11 mouse cellular contexts compared by ENCODE assay signal in the genomic region with DNA sequence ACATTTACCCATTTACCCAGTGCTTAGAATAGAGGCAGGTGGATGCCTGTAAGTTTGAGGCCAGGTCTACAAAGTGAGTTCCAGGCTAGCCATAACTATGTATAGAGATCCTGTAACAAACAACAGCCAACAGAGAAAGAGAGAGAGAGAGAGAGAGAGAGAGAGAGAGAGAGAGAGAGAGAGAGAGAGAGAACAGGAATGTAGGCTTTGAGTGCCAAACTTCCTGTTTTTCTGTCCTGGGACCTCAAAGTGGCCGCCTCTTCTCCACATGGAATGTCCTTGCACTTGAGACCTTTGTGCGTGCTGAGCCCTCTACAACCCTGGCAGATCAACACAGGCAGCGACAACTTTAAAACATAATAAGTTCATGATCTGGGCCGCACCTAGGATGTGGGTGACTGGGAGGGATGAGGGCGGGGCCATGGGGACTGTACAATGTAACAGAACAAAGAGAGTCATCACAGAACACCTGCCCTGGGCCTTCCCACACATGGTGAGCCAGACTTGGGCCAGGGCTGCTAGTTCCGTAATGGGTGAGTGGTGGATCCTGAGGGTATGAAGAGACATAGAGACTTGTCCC. TPM values are rescaled to one million over a fixed set of nuclear protein-coding genes. Genes with fewer than 3 reads are reported as not detected.
DNase-seq lines count a peak whose midpoint lies in the region; ATAC-seq and TF ChIP-seq lines count a peak whose summit lies in the region.
"Had no signal": no experiment of that assay in that cellular context is flagged by ENCODE, and none has a peak within 500 bp of the region (broad histone marks: within the 10 kb centered on the region; RNA-seq: fewer than 3 reads in every experiment).

No protein-coding gene starts in this region.

- H3K9ac ChIP-seq in forebrain, embryonic 12.5 days, result no peak overlapping the region
- H3K9ac ChIP-seq in forebrain, postnatal 0 days, result no peak overlapping the region
- no peak overlapping the region for H3K9ac ChIP-seq in liver, embryonic 12.5 days
- H3K9ac ChIP-seq in liver, embryonic 15.5 days, result no peak overlapping the region

- no peak overlapping the region for H3K4me3 ChIP-seq in forebrain, embryonic 12.5 days (replicated peaks)
- no peak overlapping the region for H3K4me3 ChIP-seq in forebrain, postnatal 0 days (ENCODE audit: low read depth, low read length)
- no peak overlapping the region for H3K4me3 ChIP-seq in liver, embryonic 12.5 days
- no peak overlapping the region for H3K4me3 ChIP-seq in liver, embryonic 15.5 days (replicated peaks)

- peaks cover 24% of the 10 kb centered on the region for H3K27me3 ChIP-seq in forebrain, embryonic 12.5 days
- no peaks in the 10 kb centered on the region for H3K27me3 ChIP-seq in forebrain, postnatal 0 days (ENCODE audit: insufficient read depth, low read length)
- H3K27me3 ChIP-seq in liver, embryonic 12.5 days (replicated peaks), result peaks cover 15% of the 10 kb centered on the region
- peaks cover 15% of the 10 kb centered on the region for H3K27me3 ChIP-seq in liver, embryonic 15.5 days

- no peak overlapping the region for H3K27ac ChIP-seq in forebrain, embryonic 12.5 days
- H3K27ac ChIP-seq in forebrain, postnatal 0 days (ENCODE audit: low read depth, low read length), result no peak overlapping the region
- no peak overlapping the region for H3K27ac ChIP-seq in liver, embryonic 12.5 days
- H3K27ac ChIP-seq in liver, embryonic 15.5 days (replicated peaks), result no peak overlapping the region

- ATAC-seq in forebrain, embryonic 12.5 days (ENCODE audit: low FRiP score), result no peak
- ATAC-seq in forebrain, postnatal 0 days, result no peak
- no peak for ATAC-seq in liver, embryonic 12.5 days
- no peak for ATAC-seq in liver, embryonic 15.5 days (ENCODE audit: insufficient read depth)
- ATAC-seq in monocyte, adult 5-6 weeks (replicated peaks; ENCODE audit: insufficient number of reproducible peaks, low FRiP score, low TSS enrichment, poor library complexity, severe bottlenecking), result no peak

- H3K4me2 ChIP-seq in forebrain, embryonic 12.5 days, result 0 out of 2 replicates have a peak overlapping the region, but pooled peaks have one; percentile 68
- no peak overlapping the region for H3K4me2 ChIP-seq in forebrain, postnatal 0 days (ENCODE audit: low read depth)
- H3K4me2 ChIP-seq in liver, embryonic 12.5 days, result peak overlapping the region; percentile 79
- H3K4me2 ChIP-seq in liver, embryonic 15.5 days, result peak overlapping the region; percentile 82; the same call in 1 of the 2 replicates

- H3K4me1 ChIP-seq in forebrain, embryonic 12.5 days, result peaks cover 24% of the 10 kb centered on the region
- H3K4me1 ChIP-seq in forebrain, postnatal 0 days (ENCODE audit: insufficient read depth), result peaks cover 7% of the 10 kb centered on the region; the same call in 1 of the 2 replicates
- H3K4me1 ChIP-seq in liver, embryonic 12.5 days, result peaks cover 38% of the 10 kb centered on the region
- H3K4me1 ChIP-seq in liver, embryonic 15.5 days (replicated peaks), result peaks cover 31% of the 10 kb centered on the region

- 79% methylated on average over 6 of the region's 6 CpGs for WGBS in forebrain, embryonic 12.5 days
- WGBS in forebrain, postnatal 0 days, result 83% methylated on average over 6 of the region's 6 CpGs
- WGBS in liver, embryonic 12.5 days (ENCODE audit: insufficient replicate concordance), result 67% methylated on average over 6 of the region's 6 CpGs
- 51% methylated on average over 6 of the region's 6 CpGs for WGBS in liver, embryonic 15.5 days (ENCODE audit: insufficient replicate concordance)

- H3K36me3 ChIP-seq in forebrain, embryonic 12.5 days (replicated peaks), result no peaks in the 10 kb centered on the region
- no peaks in the 10 kb centered on the region for H3K36me3 ChIP-seq in forebrain, postnatal 0 days (ENCODE audit: insufficient read depth)
- no peaks in the 10 kb centered on the region for H3K36me3 ChIP-seq in liver, embryonic 12.5 days
- no peaks in the 10 kb centered on the region for H3K36me3 ChIP-seq in liver, embryonic 15.5 days (replicated peaks)

- no peaks in the 10 kb centered on the region for H3K9me3 ChIP-seq in forebrain, embryonic 12.5 days
- H3K9me3 ChIP-seq in forebrain, postnatal 0 days (ENCODE audit: low read length), result no peaks in the 10 kb centered on the region
- no peaks in the 10 kb centered on the region for H3K9me3 ChIP-seq in liver, embryonic 12.5 days (replicated peaks)
- no peaks in the 10 kb centered on the region for H3K9me3 ChIP-seq in liver, embryonic 15.5 days (replicated peaks)

- no peak for DNase-seq in forebrain, postnatal 0 days
- DNase-seq in liver (no peak), adipocyte (ENCODE audit: low spot score) (no peak)
- peak; percentile 52 to 67 for DNase-seq in thymus, postnatal 10 days (ENCODE audit: low spot score in 2 of 2)
- DNase-seq: adrenal gland, adult 8-10 months; layer of hippocampus, adult 9-11 months had no signal

- no peak for TF ChIP-seq CTCF in forebrain, postnatal 0 days (IDR thresholded peaks at IDR 0.05; ENCODE audit: low read depth)

RNA-seq across cellular contexts. Expression of gene Tnfaip8l1, which starts 1.3 kb away (rescaled TPM):
- 7.5 TPM in 2 replicates for polyA plus RNA-seq in forebrain, embryonic 12.5 days (2016; fragmentation: Nextera tagmentation; extraction: Ambion mirVana)
- total RNA-seq in forebrain, postnatal 0 days (2014; rRNA removed), result 11.0 and 12.8 TPM in 2 replicates
- polyA plus RNA-seq in forebrain, postnatal 0 days (2015; fragmentation: Nextera tagmentation; extraction: Ambion mirVana), result 8.6 TPM in 2 replicates
- polyA plus RNA-seq in liver, embryonic 12.5 days (2016; fragmentation: Nextera tagmentation; extraction: Ambion mirVana), result 3.7 TPM in 2 replicates
- polyA plus RNA-seq in liver, embryonic 15.5 days (2015; fragmentation: Nextera tagmentation; extraction: Ambion mirVana), result 2.7 and 3.1 TPM in 2 replicates
- 0.39 to 0.43 TPM in 2 of 3 replicates, not detected in the other for total RNA-seq in monocyte, adult 5-6 weeks (2017)

RNA-seq across cellular contexts. Expression of gene Mydgf, which starts 20.1 kb away (rescaled TPM):
- 54.5 and 57.3 TPM in 2 replicates for polyA plus RNA-seq in forebrain, embryonic 12.5 days (2016; fragmentation: Nextera tagmentation; extraction: Ambion mirVana)
- 52.3 and 65.1 TPM in 2 replicates for total RNA-seq in forebrain, postnatal 0 days (2014; rRNA removed)
- polyA plus RNA-seq in forebrain, postnatal 0 days (2015; fragmentation: Nextera tagmentation; extraction: Ambion mirVana), result 65.7 and 75.0 TPM in 2 replicates
- polyA plus RNA-seq in liver, embryonic 12.5 days (2016; fragmentation: Nextera tagmentation; extraction: Ambion mirVana), result 66.2 and 71.0 TPM in 2 replicates
- polyA plus RNA-seq in liver, embryonic 15.5 days (2015; fragmentation: Nextera tagmentation; extraction: Ambion mirVana), result 58.6 and 66.4 TPM in 2 replicates
- 25.0 to 31.5 TPM (median 30.6 TPM) in 3 replicates for total RNA-seq in monocyte, adult 5-6 weeks (2017)

RNA-seq across cellular contexts. Expression of gene Sema6b, which starts 23.5 kb away (rescaled TPM):
- 4.8 and 5.4 TPM in 2 replicates for polyA plus RNA-seq in forebrain, embryonic 12.5 days (2016; fragmentation: Nextera tagmentation; extraction: Ambion mirVana)
- total RNA-seq in forebrain, postnatal 0 days (2014; rRNA removed), result 71.0 and 76.4 TPM in 2 replicates
- 15.6 and 18.1 TPM in 2 replicates for polyA plus RNA-seq in forebrain, postnatal 0 days (2015; fragmentation: Nextera tagmentation; extraction: Ambion mirVana)
- 1.5 and 1.7 TPM in 2 replicates for polyA plus RNA-seq in liver, embryonic 12.5 days (2016; fragmentation: Nextera tagmentation; extraction: Ambion mirVana)
- 0.81 and 1.3 TPM in 2 replicates for polyA plus RNA-seq in liver, embryonic 15.5 days (2015; fragmentation: Nextera tagmentation; extraction: Ambion mirVana)
- total RNA-seq in monocyte, adult 5-6 weeks (2017), result 0.53 to 1.2 TPM (median 0.87 TPM) in 3 replicates

RNA-seq across cellular contexts. Expression of gene Lrg1, which starts 41.8 kb away (rescaled TPM):
- polyA plus RNA-seq in forebrain, embryonic 12.5 days (2016; fragmentation: Nextera tagmentation; extraction: Ambion mirVana), result 0.18 and 0.27 TPM in 2 replicates
- total RNA-seq in forebrain, postnatal 0 days (2014; rRNA removed), result not detected in 2 replicates
- 0.33 and 0.46 TPM in 2 replicates for polyA plus RNA-seq in forebrain, postnatal 0 days (2015; fragmentation: Nextera tagmentation; extraction: Ambion mirVana)
- 0.27 and 0.48 TPM in 2 replicates for polyA plus RNA-seq in liver, embryonic 12.5 days (2016; fragmentation: Nextera tagmentation; extraction: Ambion mirVana)
- polyA plus RNA-seq in liver, embryonic 15.5 days (2015; fragmentation: Nextera tagmentation; extraction: Ambion mirVana), result 3.2 and 4.0 TPM in 2 replicates
- not detected in 3 replicates for total RNA-seq in monocyte, adult 5-6 weeks (2017)

RNA-seq across cellular contexts. Expression of gene Plin5, which starts 46.2 kb away (rescaled TPM):
- polyA plus RNA-seq in forebrain, embryonic 12.5 days (2016; fragmentation: Nextera tagmentation; extraction: Ambion mirVana), result 0.22 TPM in 1 of 2 replicates, not detected in the other
- total RNA-seq in forebrain, postnatal 0 days (2014; rRNA removed), result 2.7 and 3.2 TPM in 2 replicates
- polyA plus RNA-seq in forebrain, postnatal 0 days (2015; fragmentation: Nextera tagmentation; extraction: Ambion mirVana), result 2.4 and 3.9 TPM in 2 replicates
- polyA plus RNA-seq in liver, embryonic 12.5 days (2016; fragmentation: Nextera tagmentation; extraction: Ambion mirVana), result 0.25 and 0.38 TPM in 2 replicates
- polyA plus RNA-seq in liver, embryonic 15.5 days (2015; fragmentation: Nextera tagmentation; extraction: Ambion mirVana), result 1.3 and 3.7 TPM in 2 replicates
- total RNA-seq in monocyte, adult 5-6 weeks (2017), result not detected in 3 replicates
- polyA plus RNA-seq: erythroblast, embryonic 14.5 days had no signal

Comparison
In these comparisons a context has a peak if more than half of its experiments do, and no peak if none do; other contexts are left out.
1. DNase-seq: peak in thymus, postnatal 10 days (2 of 2); none in forebrain, postnatal 0 days (single experiment), liver (single experiment) and adipocyte (single experiment).